Mouse (Mus musculus) induced T-regulatory cell, adult 2 months (primary cell): Measurements from ENCODE around the gene Gpr153.

Experiments used
- DNase-seq: peaks from one replicate; pipeline ENCODE4 v3.0.0-alpha.2; 2012; ENCODE audit warnings: low read depth

The Gpr153 gene

DNA sequence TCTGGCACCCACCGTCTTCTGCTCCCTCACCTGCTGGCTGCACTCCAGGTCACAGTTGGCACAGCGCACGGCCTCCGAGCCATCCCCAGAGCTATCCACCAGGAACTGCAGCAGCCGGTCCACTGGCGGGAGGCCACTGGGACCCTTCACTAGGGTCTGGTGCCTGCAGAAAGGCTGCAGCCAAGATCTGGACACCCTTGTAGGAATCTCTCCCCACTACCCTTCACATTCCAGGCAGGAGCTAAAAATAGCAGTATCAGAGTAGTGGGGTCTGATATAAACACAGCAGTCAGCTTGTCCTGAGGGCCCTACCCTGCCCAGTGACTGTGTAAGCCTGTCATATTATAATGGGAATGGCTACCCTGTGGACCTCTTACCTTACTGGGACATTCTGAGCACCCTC lies 43.6 kb downstream of the Gpr153 start:
- DNase-seq, result no peak

GRCm38 (mm10) chr4:152318517-152319234 lies 44.6 kb downstream of the Gpr153 start, which contains the start of gene Rnf207:
Gene Rnf207, minus strand, starts transcription at chr4:152318993.
- peak; percentile 62 for DNase-seq

DNA sequence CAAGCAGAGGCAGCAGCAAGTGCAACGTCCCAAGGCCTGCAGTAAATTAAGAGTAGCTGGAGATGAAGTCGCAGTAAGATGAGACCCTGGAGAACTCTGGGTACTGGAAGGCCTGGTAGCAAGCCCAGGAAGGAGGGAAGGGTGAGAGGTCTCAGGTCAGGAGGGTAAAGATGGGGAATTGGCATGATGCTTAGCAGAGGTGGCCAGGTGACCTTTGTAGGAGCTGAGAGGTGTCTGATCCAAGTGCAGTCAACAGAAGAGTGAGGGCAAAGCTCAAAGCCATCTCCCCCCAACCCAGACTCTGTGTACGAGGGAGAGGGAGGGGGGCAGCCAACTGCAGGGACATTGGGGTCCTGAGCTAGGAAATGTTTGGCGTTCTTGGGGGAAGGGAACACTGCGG lies 47.4 kb downstream of the Gpr153 start:
- no peak for DNase-seq

DNA sequence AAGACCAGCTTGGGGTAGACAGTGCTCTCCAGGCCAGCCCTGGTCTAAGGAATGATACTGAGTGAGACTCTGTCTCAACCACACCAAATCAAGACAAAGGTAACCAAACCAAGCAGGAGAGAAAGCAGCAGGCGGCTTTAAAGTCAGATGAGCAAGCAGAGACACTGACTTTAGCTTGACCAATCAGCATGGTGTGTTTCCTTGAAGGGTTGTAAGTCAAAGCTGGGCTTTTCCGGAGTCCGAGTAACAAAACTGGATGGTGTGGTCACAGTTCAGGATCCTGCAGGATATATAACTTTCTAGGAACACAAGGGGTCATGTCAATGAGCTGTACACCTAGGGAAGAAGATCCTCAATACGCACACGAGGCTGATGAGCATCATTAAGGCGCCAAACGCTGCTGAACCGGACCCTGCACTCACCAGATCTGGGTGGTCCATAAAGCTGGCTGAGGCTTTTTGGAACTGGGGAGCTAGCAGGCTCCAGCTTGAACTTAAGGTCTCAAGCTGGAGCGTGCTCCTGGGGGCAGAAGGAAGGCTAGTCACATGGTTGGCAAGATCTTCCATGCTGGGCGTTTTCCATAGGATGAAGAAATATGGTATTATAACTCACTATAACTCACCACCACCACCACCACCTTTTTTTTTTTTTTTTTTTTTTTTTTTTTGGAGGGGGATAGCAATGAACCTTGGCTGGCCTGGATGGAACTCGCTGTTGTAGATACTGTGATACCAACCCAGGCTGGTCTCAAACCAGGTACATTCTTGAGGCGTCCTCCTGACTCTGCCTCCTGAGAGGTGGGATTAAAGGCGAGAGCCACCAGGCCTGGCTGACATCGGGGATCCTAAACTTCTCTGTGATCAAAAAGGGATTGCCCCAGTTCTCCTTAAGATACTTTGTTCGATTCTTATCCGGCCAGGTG lies 50.9 kb downstream of the Gpr153 start:
- no peak for DNase-seq

- DNase-seq, result peak; percentile 97
Observed at GRCm38 (mm10) chr4:152325574-152326411, 51.8 kb downstream of the Gpr153 start, which contains the start of gene Rpl22. Gene Rpl22, plus strand, starts transcription at chr4:152325742.

DNA sequence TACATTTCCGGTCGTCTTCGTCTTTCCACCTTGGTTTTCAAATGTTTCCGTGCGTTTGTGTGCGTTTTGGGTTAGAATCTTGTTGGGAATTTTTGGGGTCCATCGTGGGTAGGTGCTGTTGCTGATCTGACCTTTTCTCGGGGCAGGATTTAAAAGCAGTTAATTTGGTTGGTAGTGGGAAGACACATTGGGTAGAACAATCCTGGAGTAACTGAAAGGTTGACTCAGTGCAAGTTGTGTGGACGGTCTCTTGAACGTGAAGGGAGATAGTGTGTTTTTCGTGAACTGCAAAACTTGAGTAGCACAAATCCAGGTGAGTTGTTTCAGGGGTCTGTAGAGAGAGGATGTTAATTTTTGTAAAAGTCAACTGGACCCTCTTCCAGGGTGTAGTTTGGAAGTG lies 52.5 kb downstream of the Gpr153 start:
- no peak for DNase-seq

DNA sequence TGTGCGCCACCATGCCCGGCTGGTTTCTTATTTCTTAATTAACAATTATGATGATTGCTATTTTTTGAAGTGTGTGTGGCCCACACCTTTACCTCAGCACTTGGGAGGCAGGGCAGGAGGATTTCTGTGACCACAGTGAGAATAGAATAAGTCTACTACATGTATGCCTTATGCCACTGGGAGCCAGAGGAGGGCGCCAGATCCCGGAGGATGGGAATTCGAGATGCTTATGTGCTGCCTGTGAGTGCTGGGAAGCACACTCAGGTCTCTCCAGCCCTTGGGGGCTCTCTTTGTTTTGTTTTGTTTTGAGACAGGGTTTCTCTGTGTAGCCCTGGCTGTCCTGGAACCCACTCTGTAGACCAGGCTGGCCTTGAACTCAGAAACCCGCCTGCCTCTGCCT lies 54.7 kb downstream of the Gpr153 start:
- DNase-seq, result peak; percentile 62

DNA sequence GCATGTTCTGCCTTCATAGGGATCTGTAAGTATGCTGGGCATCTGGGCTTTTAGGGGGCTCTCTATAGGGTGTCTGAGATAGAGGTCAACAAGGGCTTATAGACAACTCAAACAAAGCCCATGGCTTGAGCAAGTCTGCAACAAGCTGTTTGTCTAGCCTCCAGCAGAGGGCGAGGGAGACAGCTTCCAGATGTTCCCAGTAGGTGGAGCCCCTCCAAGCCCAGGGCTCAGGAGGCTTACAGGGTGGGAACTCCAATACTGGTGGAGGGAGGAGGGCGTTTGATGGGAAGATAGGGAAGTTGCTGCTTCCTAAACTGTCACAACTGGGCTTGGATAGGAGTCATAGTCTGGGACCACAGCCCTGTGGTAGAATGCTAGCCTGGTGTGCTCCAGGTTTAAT lies 58.9 kb downstream of the Gpr153 start:
- DNase-seq, result peak; percentile 71

DNA sequence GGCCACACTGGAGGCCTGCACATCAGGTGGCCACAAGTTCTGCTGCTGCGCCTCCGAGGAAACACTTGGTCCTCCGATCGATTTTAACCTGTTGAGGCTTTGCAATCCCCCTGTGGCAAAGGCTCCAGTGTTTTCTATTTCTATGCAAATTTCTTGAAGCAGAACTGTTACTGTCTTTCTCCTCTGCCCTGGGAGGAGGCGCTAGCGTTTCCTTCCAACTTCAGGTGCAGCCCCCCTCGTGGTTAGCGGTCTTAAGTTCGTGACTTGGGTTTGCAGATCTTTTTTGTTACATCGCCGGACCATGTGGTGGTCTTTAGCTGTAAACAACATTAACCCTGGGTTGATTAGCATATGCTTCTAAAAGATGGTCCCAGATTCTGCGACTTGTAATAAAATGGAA lies 59.6 kb downstream of the Gpr153 start:
- no peak for DNase-seq
